Mouse (Mus musculus) kidney, postnatal 0 days (tissue): Measurements from ENCODE around the gene Fxyd4. TPM values are rescaled to one million over a fixed set of nuclear protein-coding genes. Genes with fewer than 3 reads are reported as not detected.

ENCODE experiments used
- ATAC-seq: fragments of 200-750 bp; cut with Nextera tagmentation; replicated peaks from 2 replicates; pipeline ENCODE4 v1.8.0; 2017; ENCODE audit warnings: low read depth, moderate number of reproducible peaks, moderate TSS enrichment, moderate library complexity; ENCODE audit not compliant: low FRiP score
- DNase-seq: peaks from one replicate; pipeline ENCODE4 v3.0.0-alpha.2; 2016; ENCODE audit warnings: low spot score
- H3K27ac ChIP-seq: fragments of 300-500 bp; sonication (generic); 2 replicates; pipeline ENCODE4 v1.5.1; 2014; ENCODE audit warnings: mild to moderate bottlenecking
- H3K27me3 ChIP-seq: fragments of 300-500 bp; sonication (generic); 2 replicates; pipeline ENCODE4 v1.6.1; 2014; ENCODE audit warnings: low read length, mixed read lengths; ENCODE audit not compliant: insufficient read depth
- H3K36me3 ChIP-seq: fragments of 300-500 bp; sonication (generic); 2 replicates; pipeline ENCODE4 v1.6.1; 2014; ENCODE audit warnings: low read length, mixed read lengths; ENCODE audit not compliant: insufficient read depth
- H3K4me1 ChIP-seq: fragments of 300-500 bp; sonication (generic); replicated peaks from 2 replicates; pipeline ENCODE4 v1.6.1; 2014; ENCODE audit warnings: antibody characterized with exemption, low read length, mixed read lengths; ENCODE audit not compliant: insufficient read depth
- H3K4me2 ChIP-seq: fragments of 300-500 bp; sonication (generic); 2 replicates; pipeline ENCODE4 v1.6.1; 2014; ENCODE audit warnings: mild to moderate bottlenecking, low read length, moderate library complexity, mixed read lengths
- H3K4me3 ChIP-seq: fragments of 300-500 bp; sonication (generic); replicated peaks from 2 replicates; pipeline ENCODE4 v1.5.1; 2014; ENCODE audit warnings: low read depth, low read length
- H3K9ac ChIP-seq: fragments of 300-500 bp; sonication (generic); 2 replicates; pipeline ENCODE4 v1.6.1; 2014; ENCODE audit warnings: low read depth, low read length
- H3K9me3 ChIP-seq: fragments of 300-500 bp; sonication (generic); replicated peaks from 2 replicates; pipeline ENCODE4 v1.6.1; 2016; ENCODE audit warnings: low read length, inconsistent platforms, mixed read lengths
- CTCF ChIP-seq: IDR thresholded peaks from 2 replicates; pipeline ENCODE4 v1.5.1; 2016; ENCODE audit warnings: antibody characterized with exemption, low read depth, mild to moderate bottlenecking, moderate library complexity
- WGBS: fragments of 180-500 bp; shearing (Covaris S2); extraction: QIAGEN DNeasy Blood & Tissue Kit; methylation state at CpG from one replicate; pipeline ENCODE4 v1.1.7; 2014; 5-methylcytosine and 5-hydroxymethylcytosine counted together
- polyA plus RNA-seq: library from polyadenylated mRNA; unstranded; fragments of >200 nt; fragmentation: Nextera tagmentation; extraction: Ambion mirVana; gene quantifications from 2 replicates; pipeline ENCODE4 v1.2.1, GENCODE M21; 2015

Fxyd4 gene
- polyA plus RNA-seq, 1 experiment from 2014 or later = 222 TPM

- ATAC-seq = 0 out of 2 replicates have a peak, but pooled peaks have one; percentile 51
- Histone ChIP-seq H3K4me2 (no peak overlapping the region), H3K27ac (no peak overlapping the region), H3K36me3 (0 out of 2 replicates have a peak, but pooled peaks cover 7% of the 10 kb centered on the region), H3K9me3 (no peaks in the 10 kb centered on the region), H3K4me1 (no peaks in the 10 kb centered on the region; the same call in 1 of the 2 replicates), H3K27me3 (no peaks in the 10 kb centered on the region), H3K9ac (no peak overlapping the region), H3K4me3 (no peak overlapping the region)
- TF ChIP-seq CTCF = peak; percentile 71
- peak; percentile 50 for DNase-seq
- WGBS = 53% methylated on average over 11 of the region's 11 CpGs
Measured at GRCm38 (mm10) chr6:117932325-117933051, 5.0 kb downstream of the Fxyd4 start.

GRCm38 (mm10) chr6:117929945-117930655 is 7.4 kb downstream of the Fxyd4 start:
- 92% methylated on average over 3 of the region's 3 CpGs for WGBS
- H3K4me2 ChIP-seq = no peak overlapping the region

GRCm38 (mm10) chr6:117928746-117929145 is 8.7 kb downstream of the Fxyd4 start:
- no peaks in the 10 kb centered on the region; the same call in 1 of the 2 replicates for H3K4me1 ChIP-seq
- H3K36me3 ChIP-seq = 0 out of 2 replicates have a peak, but pooled peaks cover 19% of the 10 kb centered on the region
- H3K4me2 ChIP-seq = no peak overlapping the region
- no peaks in the 10 kb centered on the region for H3K9me3 ChIP-seq
- ATAC-seq (no peak), DNase-seq (no peak)
- H3K4me3 ChIP-seq = no peak overlapping the region
- no peaks in the 10 kb centered on the region for H3K27me3 ChIP-seq
- H3K27ac ChIP-seq = no peak overlapping the region
- no peak for TF ChIP-seq CTCF
- WGBS = 73% methylated on average over 5 of the region's 5 CpGs
- no peak overlapping the region for H3K9ac ChIP-seq

More at GRCm38 (mm10) chr6:117929945-117930655, 7.4 kb downstream of the Fxyd4 start:
- no peak overlapping the region for H3K4me3 ChIP-seq
- no peaks in the 10 kb centered on the region; the same call in 1 of the 2 replicates for H3K4me1 ChIP-seq
- no peak for TF ChIP-seq CTCF
- H3K27me3 ChIP-seq = no peaks in the 10 kb centered on the region
- DNase-seq = no peak
- H3K9me3 ChIP-seq = no peaks in the 10 kb centered on the region
- no peak overlapping the region for H3K9ac ChIP-seq
- no peak overlapping the region for H3K27ac ChIP-seq
- H3K36me3 ChIP-seq = 0 out of 2 replicates have a peak, but pooled peaks cover 19% of the 10 kb centered on the region
- no peak for ATAC-seq

- Histone ChIP-seq H3K4me1 (no peaks in the 10 kb centered on the region; the same call in 1 of the 2 replicates), H3K4me2 (no peak overlapping the region), H3K9me3 (no peaks in the 10 kb centered on the region), H3K27ac (no peak overlapping the region), H3K36me3 (peaks cover 22% of the 10 kb centered on the region; the same call in 1 of the 2 replicates), H3K4me3 (no peak overlapping the region), H3K27me3 (no peaks in the 10 kb centered on the region), H3K9ac (no peak overlapping the region)
- WGBS = 79% methylated on average over 7 of the region's 7 CpGs
- ATAC-seq = no peak
- no peak for TF ChIP-seq CTCF
- DNase-seq = no peak
Measured at GRCm38 (mm10) chr6:117927955-117928354, 9.5 kb downstream of the Fxyd4 start.

- peaks cover 22% of the 10 kb centered on the region; the same call in 1 of the 2 replicates for H3K36me3 ChIP-seq
- no peak for TF ChIP-seq CTCF
- no peak overlapping the region for H3K27ac ChIP-seq
- DNase-seq (no peak), ATAC-seq (no peak)
- H3K4me2 ChIP-seq = no peak overlapping the region
- no peaks in the 10 kb centered on the region for H3K4me1 ChIP-seq
- H3K9me3 ChIP-seq = no peaks in the 10 kb centered on the region
- no peak overlapping the region for H3K4me3 ChIP-seq
- H3K27me3 ChIP-seq = no peaks in the 10 kb centered on the region
- no peak overlapping the region for H3K9ac ChIP-seq
- 70% methylated on average over 4 of the region's 4 CpGs for WGBS
Measured at GRCm38 (mm10) chr6:117926871-117927491, 10.5 kb downstream of the Fxyd4 start.

- peaks cover 21% of the 10 kb centered on the region; the same call in 1 of the 2 replicates for H3K36me3 ChIP-seq
- H3K27ac ChIP-seq = no peak overlapping the region
- no peak for ATAC-seq
- no peak overlapping the region for H3K4me3 ChIP-seq
- H3K4me1 ChIP-seq = peaks cover 19% of the 10 kb centered on the region; the same call in 1 of the 2 replicates
- DNase-seq = no peak
- H3K4me2 ChIP-seq = no peak overlapping the region
- no peaks in the 10 kb centered on the region for H3K9me3 ChIP-seq
- H3K27me3 ChIP-seq = no peaks in the 10 kb centered on the region
- no peak overlapping the region for H3K9ac ChIP-seq
- no peak for TF ChIP-seq CTCF
- WGBS = 89% methylated on average over 3 of the region's 3 CpGs
Measured at GRCm38 (mm10) chr6:117922041-117922440, 15.5 kb downstream of the Fxyd4 start.
